ENCODE assay signal across 9 mouse cellular contexts in genomic region chr2:104034832-104035472, GRCm38 (mm10). TPM values are rescaled to one million over a fixed set of nuclear protein-coding genes. Genes with fewer than 3 reads are reported as not detected.
A peak's percentile ranks its signal among the peaks of the same experiment; 100 is the strongest.
DNase-seq lines count a peak whose midpoint lies in the region; ATAC-seq and TF ChIP-seq lines count a peak whose summit lies in the region.
"Had no signal": no experiment of that assay in that cellular context is flagged by ENCODE, and none has a peak within 500 bp of the region (broad histone marks: within the 10 kb centered on the region; RNA-seq: fewer than 3 reads in every experiment).

No protein-coding gene starts in this region.

- H3K36me3 ChIP-seq in E14TG2a.4 (ENCODE audit: insufficient read depth, low read length) = peaks cover 36% of the 10 kb centered on the region
- H3K36me3 ChIP-seq in liver, embryonic 14.5 days (replicated peaks; ENCODE audit: control insufficient read depth, insufficient read depth, low read depth) = peaks cover 60% of the 10 kb centered on the region

- peak; percentile 92 for TF ChIP-seq CTCF in E14TG2a.4 (conservative IDR thresholded peaks at IDR 0.05; ENCODE audit: low read length)
- peak; percentile 93 for TF ChIP-seq CTCF in liver, embryonic 14.5 days (IDR thresholded peaks at IDR 0.05; ENCODE audit: low read depth)

- H3K4me3 ChIP-seq in E14TG2a.4 (replicated peaks; ENCODE audit: low read length) = no peak overlapping the region
- H3K4me3 ChIP-seq in liver, embryonic 14.5 days (ENCODE audit: insufficient read depth in 1 of 2, low read depth in 2 of 2, low read length in 2 of 2) = no peak overlapping the region

- H3K9me3 ChIP-seq in E14TG2a.4 (ENCODE audit: low read length) = no peaks in the 10 kb centered on the region
- no peaks in the 10 kb centered on the region for H3K9me3 ChIP-seq in liver, embryonic 14.5 days (ENCODE audit: control insufficient read depth, low read length)

- no peak overlapping the region for H3K4me2 ChIP-seq in liver, embryonic 14.5 days (ENCODE audit: low read depth)

- WGBS in liver, embryonic 14.5 days (ENCODE audit: insufficient replicate concordance) = 31% methylated on average over 3 of the region's 3 CpGs

- H3K27ac ChIP-seq in liver, embryonic 14.5 days = no peak overlapping the region

- peak; percentile 77 for DNase-seq in adrenal gland, adult 2 months
- peak; percentile 87 for DNase-seq in embryo, embryonic 10.5 days (ENCODE audit: low spot score)
- DNase-seq in gastrocnemius, postnatal 25 days = peak; percentile 34
- DNase-seq in kidney, postnatal 25 days = peak; percentile 49 to 71
- DNase-seq in liver, embryonic 14.5 days (ENCODE audit: low read depth in 3 of 3, low spot score in 3 of 3) = peak; percentile 53 to 68 (median 56)
- DNase-seq in ovary, postnatal 10 days (ENCODE audit: low spot score) = peak; percentile 6
- peak; percentile 21 to 31 for DNase-seq in thymus, postnatal 36 days

- H3K4me1 ChIP-seq in E14TG2a.4 (replicated peaks; ENCODE audit: low read depth, low read length) = peaks cover 10% of the 10 kb centered on the region
- peaks cover 3 to 5% of the 10 kb centered on the region in 2 experiments; a peak in 2 of 4 replicates for H3K4me1 ChIP-seq in liver, embryonic 14.5 days (replicated peaks; ENCODE audit: control insufficient read depth in 2 of 2, insufficient read depth in 2 of 2, low read length in 1 of 2)

- no peaks in the 10 kb centered on the region for H3K27me3 ChIP-seq in E14TG2a.4 (ENCODE audit: insufficient read depth, low read length)
- H3K27me3 ChIP-seq in liver, embryonic 14.5 days (ENCODE audit: control insufficient read depth, insufficient read depth, low read length) = no peaks in the 10 kb centered on the region

- no peak overlapping the region for H3K9ac ChIP-seq in liver, embryonic 14.5 days (replicated peaks)

- peak; percentile 41 for ATAC-seq in liver, embryonic 14.5 days (ENCODE audit: insufficient read depth)

- TF ChIP-seq EP300 in liver, embryonic 14.5 days (IDR thresholded peaks at IDR 0.05; ENCODE audit: low read depth) = no peak; the same call in 1 of the 2 replicates

RNA-seq across cellular contexts. Expression of gene 4931422A03Rik, which starts 6.8 kb away (rescaled TPM):
- total RNA-seq in adrenal gland, adult 2 months (2021) = not detected
- not detected in 2 replicates for polyA plus RNA-seq in adrenal gland, adult 2 months (2012; rRNA removed)
- total RNA-seq in gastrocnemius, postnatal 25 days (2021) = not detected
- not detected in 2 replicates for polyA plus RNA-seq in liver, embryonic 14.5 days (2012; rRNA removed)
- 0.52 and 0.86 TPM in 2 replicates for polyA plus RNA-seq in liver, embryonic 14.5 days (2014; fragmentation: Nextera tagmentation; extraction: Ambion mirVana)

RNA-seq across cellular contexts. Expression of gene Fbxo3, which starts 7.4 kb away (rescaled TPM):
- total RNA-seq in adrenal gland, adult 2 months (2021) = 10 to 100 TPM; 66.3 to 77.9 TPM
- 9.3 and 12.8 TPM in 2 replicates for polyA plus RNA-seq in adrenal gland, adult 2 months (2012; rRNA removed)
- 10 to 100 TPM; 41.2 to 44.7 TPM for total RNA-seq in gastrocnemius, postnatal 25 days (2021)
- polyA plus RNA-seq in liver, embryonic 14.5 days (2012; rRNA removed) = 23.3 and 28.7 TPM in 2 replicates
- polyA plus RNA-seq in liver, embryonic 14.5 days (2014; fragmentation: Nextera tagmentation; extraction: Ambion mirVana) = 45.9 and 53.1 TPM in 2 replicates

RNA-seq across cellular contexts. Expression of gene Gm10912, which starts 30.7 kb away (rescaled TPM):
- total RNA-seq in adrenal gland, adult 2 months (2021) = under 1 TPM; 0.17 to 0.49 TPM
- 0.13 and 0.24 TPM in 2 replicates for polyA plus RNA-seq in adrenal gland, adult 2 months (2012; rRNA removed)
- under 1 TPM; 0.33 to 0.59 TPM for total RNA-seq in gastrocnemius, postnatal 25 days (2021)
- polyA plus RNA-seq in liver, embryonic 14.5 days (2012; rRNA removed) = 0.03 and 0.06 TPM in 2 replicates
- not detected in 2 replicates for polyA plus RNA-seq in liver, embryonic 14.5 days (2014; fragmentation: Nextera tagmentation; extraction: Ambion mirVana)
- polyA plus RNA-seq: heart, embryonic 14.5 days had no signal

RNA-seq across cellular contexts. Expression of gene Gm10799, which starts 33.4 kb away (rescaled TPM):
- not detected for total RNA-seq in adrenal gland, adult 2 months (2021)
- polyA plus RNA-seq in adrenal gland, adult 2 months (2012; rRNA removed) = not detected in 2 replicates
- not detected for total RNA-seq in gastrocnemius, postnatal 25 days (2021)
- not detected in 2 replicates for polyA plus RNA-seq in liver, embryonic 14.5 days (2012; rRNA removed)
- not detected in 2 replicates for polyA plus RNA-seq in liver, embryonic 14.5 days (2014; fragmentation: Nextera tagmentation; extraction: Ambion mirVana)
- polyA plus RNA-seq: heart, embryonic 14.5 days had no signal

RNA-seq across cellular contexts. Expression of gene Cd59b, which starts 34.7 kb away (rescaled TPM):
- total RNA-seq in adrenal gland, adult 2 months (2021) = 10 to 100 TPM; 10.5 to 12.5 TPM
- 7.8 and 10.6 TPM in 2 replicates for polyA plus RNA-seq in adrenal gland, adult 2 months (2012; rRNA removed)
- 1 to 10 TPM; 2.6 to 3.6 TPM for total RNA-seq in gastrocnemius, postnatal 25 days (2021)
- 9.3 and 12.2 TPM in 2 replicates for polyA plus RNA-seq in liver, embryonic 14.5 days (2012; rRNA removed)
- 14.3 and 16.6 TPM in 2 replicates for polyA plus RNA-seq in liver, embryonic 14.5 days (2014; fragmentation: Nextera tagmentation; extraction: Ambion mirVana)

Comparison
In these comparisons a context has a peak if more than half of its experiments do, and no peak if none do; other contexts are left out.
1. DNase-seq: peak in every context shown above with its lines; median percentile 87 in embryo, embryonic 10.5 days; 77 in adrenal gland, adult 2 months; 60 in kidney, postnatal 25 days; 56 in liver, embryonic 14.5 days; 34 in gastrocnemius, postnatal 25 days; 26 in thymus, postnatal 36 days; 6 in ovary, postnatal 10 days.